Mouse (Mus musculus) embryonic facial prominence, embryonic 13.5 days (tissue): ENCODE results near the gene Defb25. TPM values are rescaled to one million over a fixed set of nuclear protein-coding genes. Genes with fewer than 3 reads are reported as not detected.

Experiments
- ATAC-seq: fragments of 200-750 bp; cut with Nextera tagmentation; 2 replicates; pipeline ENCODE4 v1.8.0; 2017; ENCODE audit warnings: low read depth; ENCODE audit not compliant: insufficient number of reproducible peaks, insufficient read depth, low FRiP score, low TSS enrichment
- H3K27ac ChIP-seq: fragments of 300-500 bp; sonication (generic); 2 replicates; pipeline ENCODE4 v1.5.1; 2015; ENCODE audit warnings: moderate library complexity, mild to moderate bottlenecking, inconsistent platforms
- H3K27me3 ChIP-seq: fragments of 300-500 bp; sonication (generic); 2 replicates; pipeline ENCODE4 v1.6.1; 2015; ENCODE audit warnings: mild to moderate bottlenecking, inconsistent platforms
- H3K36me3 ChIP-seq: fragments of 300-500 bp; sonication (generic); 2 replicates; pipeline ENCODE4 v1.6.1; 2015; ENCODE audit warnings: mild to moderate bottlenecking, inconsistent platforms
- H3K4me1 ChIP-seq: fragments of 300-500 bp; sonication (generic); 2 replicates; pipeline ENCODE4 v1.6.1; 2015; ENCODE audit warnings: inconsistent platforms
- H3K4me2 ChIP-seq: fragments of 300-500 bp; sonication (generic); 2 replicates; pipeline ENCODE4 v1.6.1; 2015; ENCODE audit warnings: moderate library complexity, mild to moderate bottlenecking, inconsistent platforms
- H3K4me3 ChIP-seq: fragments of 300-500 bp; sonication (generic); 2 replicates; pipeline ENCODE4 v1.5.1; 2015; ENCODE audit warnings: mild to moderate bottlenecking, inconsistent platforms
- H3K9ac ChIP-seq: fragments of 300-500 bp; sonication (generic); 2 replicates; pipeline ENCODE4 v1.6.1; 2015; ENCODE audit warnings: mild to moderate bottlenecking, inconsistent platforms
- H3K9me3 ChIP-seq: fragments of 300-500 bp; sonication (generic); 2 replicates; pipeline ENCODE4 v1.6.1; 2016; ENCODE audit warnings: inconsistent platforms
- WGBS: fragments of 180-500 bp; shearing (Covaris S2); methylation state at CpG from one replicate; pipeline ENCODE4 v1.1.7; 2015; ENCODE audit warnings: mixed read lengths; 5-methylcytosine and 5-hydroxymethylcytosine counted together
- polyA plus RNA-seq: library from polyadenylated mRNA; unstranded; fragments of >200 nt; fragmentation: Nextera tagmentation; extraction: Ambion mirVana; gene quantifications from 2 replicates; pipeline ENCODE4 v1.2.1, GENCODE M21; 2015

Defb25 gene
- polyA plus RNA-seq, 1 experiment from 2014 or later = not detected

DNA sequence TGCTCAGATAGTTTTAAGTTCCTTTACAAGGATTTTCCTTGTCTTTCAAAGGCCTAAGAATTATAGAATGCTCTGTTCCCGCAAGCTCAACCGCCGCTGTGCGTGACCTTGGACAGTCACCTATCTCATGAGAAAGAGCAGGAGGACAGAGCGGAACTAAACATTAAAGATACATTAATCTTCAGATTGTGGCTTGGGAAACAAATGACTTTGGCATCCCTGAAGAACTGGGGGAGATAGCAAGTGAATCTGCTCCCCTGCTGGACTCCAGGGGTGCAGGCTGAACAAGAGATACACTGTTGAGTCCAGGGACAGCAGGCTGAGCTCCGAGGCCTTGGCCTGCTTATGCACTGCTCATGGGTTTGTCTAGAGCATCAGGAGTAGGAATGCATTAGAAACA lies 22.8 kb downstream of the Defb25 start:
- H3K9me3 ChIP-seq = no peaks in the 10 kb centered on the region
- 83% methylated on average over 6 of the region's 6 CpGs for WGBS
- no peaks in the 10 kb centered on the region for H3K27me3 ChIP-seq
- H3K9ac ChIP-seq = no peak overlapping the region
- no peak overlapping the region for H3K4me2 ChIP-seq
- no peaks in the 10 kb centered on the region for H3K4me1 ChIP-seq
- no peak overlapping the region for H3K27ac ChIP-seq
- H3K4me3 ChIP-seq = no peak overlapping the region
- ATAC-seq = no peak
- H3K36me3 ChIP-seq = no peaks in the 10 kb centered on the region

DNA sequence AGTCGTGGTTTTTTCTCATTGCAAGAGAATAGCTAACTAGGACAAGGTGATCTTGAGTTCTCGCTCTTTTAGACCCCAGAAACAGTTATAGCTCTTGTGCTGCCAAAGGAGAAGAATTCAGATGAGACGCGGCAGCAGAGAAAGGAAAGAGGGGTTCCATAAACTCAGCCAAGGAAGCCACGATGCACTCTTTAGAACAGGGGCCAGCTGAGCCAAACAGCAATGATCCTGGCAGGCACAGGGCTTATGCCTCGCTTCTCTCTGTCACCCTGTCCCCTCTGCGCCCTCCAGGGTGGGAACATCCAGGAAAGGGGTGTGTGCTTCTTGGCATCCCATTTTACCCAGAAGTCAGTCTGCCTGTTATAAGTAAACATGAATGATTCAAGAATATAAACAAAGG lies 23.6 kb downstream of the Defb25 start, which contains the start of gene Defb45:
Defb45 (minus strand) TSS at position 101 of the 400 bp plus-strand sequence.
- ATAC-seq = no peak
- Histone ChIP-seq H3K27ac (no peak within 1 kb of the TSS), H3K4me2 (no peak within 1 kb of the TSS), H3K9ac (no peak within 1 kb of the TSS), H3K36me3 (no peaks in the 10 kb centered on the region), H3K9me3 (no peaks in the 10 kb centered on the region), H3K4me3 (no peak within 1 kb of the TSS), H3K4me1 (no peaks in the 10 kb centered on the region), H3K27me3 (no peaks in the 10 kb centered on the region)
- WGBS = 61% methylated on average over 7 of the region's 7 CpGs

DNA sequence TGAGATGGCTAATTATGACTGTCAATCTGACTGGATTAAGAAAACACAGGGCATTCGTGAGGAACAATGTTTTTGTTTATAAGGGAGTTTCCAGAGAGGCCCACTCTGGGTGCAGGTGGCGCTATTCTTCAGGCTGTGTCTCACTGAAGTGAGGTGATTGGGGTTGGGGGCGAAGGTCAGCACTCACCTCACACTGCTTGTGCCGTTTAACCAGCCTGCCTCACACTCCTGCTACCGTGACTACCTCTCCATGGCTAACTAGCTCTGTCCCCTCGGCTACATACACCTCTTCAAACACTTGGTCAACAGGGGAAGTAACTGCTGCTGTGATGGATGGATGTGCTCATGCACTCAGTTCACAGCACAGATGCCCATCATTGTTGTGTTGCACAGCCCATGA lies 33.8 kb downstream of the Defb25 start:
- H3K27me3 ChIP-seq = no peaks in the 10 kb centered on the region
- no peaks in the 10 kb centered on the region for H3K36me3 ChIP-seq
- no peak overlapping the region for H3K27ac ChIP-seq
- no peak overlapping the region for H3K9ac ChIP-seq
- H3K4me1 ChIP-seq = 0 out of 2 replicates have a peak, but pooled peaks cover 3% of the 10 kb centered on the region
- no peaks in the 10 kb centered on the region for H3K9me3 ChIP-seq
- no peak overlapping the region for H3K4me2 ChIP-seq
- no peak for ATAC-seq
- 30% methylated on average over 6 of the region's 6 CpGs for WGBS
- H3K4me3 ChIP-seq = no peak overlapping the region

DNA sequence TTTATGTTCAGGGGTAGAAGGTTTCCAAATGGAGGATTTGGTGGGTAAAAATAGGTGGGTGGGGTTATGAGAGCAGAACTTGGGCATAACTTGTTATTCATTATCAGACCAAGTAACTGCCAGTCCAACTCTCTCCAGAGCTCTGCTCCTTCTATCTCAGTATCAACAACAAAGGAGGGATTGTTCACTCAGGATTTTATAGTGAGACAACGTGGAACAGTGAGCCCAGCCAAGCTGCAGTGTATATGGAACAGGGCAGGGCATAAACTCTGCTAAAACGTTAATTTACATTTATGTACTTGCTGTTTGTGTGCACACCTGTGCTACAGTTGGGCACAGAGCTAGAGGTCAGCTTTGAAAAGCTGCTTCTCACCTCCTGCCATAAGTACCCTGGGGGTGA lies 34.4 kb downstream of the Defb25 start:
- no peak overlapping the region for H3K27ac ChIP-seq
- H3K36me3 ChIP-seq = no peaks in the 10 kb centered on the region
- 0 out of 2 replicates have a peak, but pooled peaks cover 3% of the 10 kb centered on the region for H3K4me1 ChIP-seq
- 15% methylated on average over 2 of the region's 2 CpGs for WGBS
- H3K4me2 ChIP-seq = no peak overlapping the region
- ATAC-seq = no peak
- H3K9me3 ChIP-seq = no peaks in the 10 kb centered on the region
- no peaks in the 10 kb centered on the region for H3K27me3 ChIP-seq
- H3K4me3 ChIP-seq = no peak overlapping the region
- H3K9ac ChIP-seq = no peak overlapping the region

DNA sequence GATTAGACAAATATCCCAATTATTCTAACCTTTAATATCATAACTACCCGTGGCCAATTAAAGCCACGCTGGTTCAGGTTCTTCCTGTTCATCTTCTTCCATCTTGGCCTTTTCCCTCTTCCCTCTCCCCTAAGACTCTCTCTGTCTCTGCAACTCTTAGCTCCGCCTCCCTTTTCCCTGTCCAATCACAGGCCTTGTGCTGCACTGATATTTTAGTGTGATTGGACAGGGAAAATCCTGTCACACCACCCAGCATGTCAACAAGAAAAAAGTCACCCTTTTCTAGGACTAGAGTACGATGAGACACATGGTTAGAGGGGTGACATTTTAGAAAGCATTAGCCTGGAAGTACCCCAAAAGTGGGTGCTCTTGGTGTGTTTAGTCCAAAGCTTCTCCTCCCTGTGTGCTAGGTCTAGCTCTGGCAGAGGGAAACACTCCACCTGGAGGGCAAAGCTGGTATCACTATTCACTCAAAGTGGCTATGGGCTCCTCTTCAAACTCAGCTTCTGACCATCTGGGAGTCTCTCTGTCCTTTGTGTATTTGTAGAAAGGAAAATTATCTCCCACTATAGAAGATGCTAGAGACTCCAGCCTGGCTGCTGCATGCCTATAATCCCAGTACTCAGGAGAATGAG lies 35.8 kb downstream of the Defb25 start:
- Histone ChIP-seq H3K9ac (no peak overlapping the region), H3K4me1 (0 out of 2 replicates have a peak, but pooled peaks cover 3% of the 10 kb centered on the region), H3K36me3 (no peaks in the 10 kb centered on the region), H3K4me3 (no peak overlapping the region), H3K4me2 (no peak overlapping the region), H3K27me3 (no peaks in the 10 kb centered on the region), H3K27ac (no peak overlapping the region), H3K9me3 (no peaks in the 10 kb centered on the region)
- WGBS = 76% methylated on average over 4 of the region's 4 CpGs
- no peak for ATAC-seq

DNA sequence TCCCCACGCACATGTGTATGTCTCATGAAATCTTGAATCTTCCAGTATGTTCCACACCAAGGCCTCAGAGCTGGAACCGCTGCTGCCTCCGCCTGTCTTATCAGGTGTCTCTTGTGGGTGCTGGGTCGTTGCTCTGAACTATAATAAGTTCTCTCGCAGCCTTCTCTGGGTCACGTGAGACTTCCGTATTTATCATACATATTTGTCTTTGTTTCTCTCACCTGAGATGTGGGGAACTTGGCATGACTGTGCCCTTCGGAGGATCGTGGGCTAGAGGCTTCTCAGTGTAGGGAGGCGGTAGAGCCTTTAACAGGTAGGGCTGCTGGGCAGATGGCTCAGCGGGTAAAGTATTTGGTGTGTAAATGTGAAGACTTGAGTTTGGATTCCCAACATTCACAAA lies 42.2 kb downstream of the Defb25 start:
- H3K27me3 ChIP-seq = no peaks in the 10 kb centered on the region
- H3K4me1 ChIP-seq = no peaks in the 10 kb centered on the region
- no peak overlapping the region for H3K27ac ChIP-seq
- no peak overlapping the region for H3K4me2 ChIP-seq
- no peaks in the 10 kb centered on the region for H3K9me3 ChIP-seq
- H3K4me3 ChIP-seq = no peak overlapping the region
- WGBS = 83% methylated on average over 11 of the region's 11 CpGs
- no peak overlapping the region for H3K9ac ChIP-seq
- no peaks in the 10 kb centered on the region for H3K36me3 ChIP-seq
- ATAC-seq = no peak

DNA sequence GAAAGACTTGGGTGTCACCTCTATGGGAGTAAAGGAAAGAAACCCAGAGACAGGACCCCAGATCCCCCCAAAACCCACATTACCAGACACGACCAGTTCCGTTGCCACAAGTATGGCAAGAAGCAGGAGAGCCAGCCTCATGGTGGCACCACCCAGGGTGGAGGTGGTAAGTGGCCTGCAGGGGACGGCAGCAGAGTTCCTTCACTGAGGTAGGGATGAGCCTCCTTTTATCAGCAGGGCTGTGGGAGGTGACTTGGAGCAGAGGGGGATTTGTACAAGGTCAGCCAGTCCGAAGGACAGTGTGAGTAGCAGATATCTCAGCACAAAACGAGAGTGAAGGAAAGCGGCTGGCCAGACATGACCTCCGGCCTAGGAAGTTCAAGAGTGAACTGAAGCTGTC lies 42.7 kb downstream of the Defb25 start, which contains the start of gene Defb19:
Defb19 (minus strand) TSS at position 206 of the 400 bp plus-strand sequence.
- Histone ChIP-seq H3K9ac (no peak within 1 kb of the TSS), H3K9me3 (no peaks in the 10 kb centered on the region), H3K4me3 (no peak within 1 kb of the TSS), H3K4me2 (no peak within 1 kb of the TSS), H3K27me3 (no peaks in the 10 kb centered on the region), H3K27ac (no peak within 1 kb of the TSS), H3K4me1 (no peaks in the 10 kb centered on the region), H3K36me3 (no peaks in the 10 kb centered on the region)
- ATAC-seq = no peak
- 70% methylated on average over 7 of the region's 7 CpGs for WGBS

DNA sequence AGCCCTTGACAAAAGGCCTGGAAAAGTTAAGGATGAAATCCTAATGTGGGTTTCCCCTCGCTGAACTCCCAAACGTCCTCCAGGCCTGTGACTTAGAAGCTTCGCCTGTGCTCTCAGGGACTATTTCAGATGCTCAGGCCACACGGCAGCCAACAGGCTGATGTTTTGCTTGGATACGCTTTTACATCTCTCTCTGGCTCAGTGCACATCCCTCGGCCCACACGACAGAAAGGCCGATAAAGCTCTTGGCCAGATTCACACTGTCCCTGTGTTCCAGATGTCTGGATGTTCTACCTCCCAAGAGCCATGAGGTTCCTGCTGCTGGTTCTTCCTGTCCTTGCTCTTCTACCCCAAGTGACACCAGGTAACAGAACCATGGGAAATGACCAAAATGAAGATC lies 49.4 kb downstream of the Defb25 start:
- Histone ChIP-seq H3K4me1 (no peaks in the 10 kb centered on the region), H3K4me3 (no peak overlapping the region), H3K9me3 (no peaks in the 10 kb centered on the region), H3K9ac (no peak overlapping the region), H3K4me2 (no peak overlapping the region), H3K27ac (no peak overlapping the region), H3K27me3 (no peaks in the 10 kb centered on the region), H3K36me3 (no peaks in the 10 kb centered on the region)
- ATAC-seq = no peak
- 85% methylated on average over 8 of the region's 8 CpGs for WGBS

Other genes starting within 250 kb of the Defb25 start
- gene Nrsn2, start 246.4 kb downstream of the Defb25 start, polyA plus RNA-seq = 2.1 and 2.3 TPM in 2 replicates
- gene Sox12, start 225.0 kb downstream of the Defb25 start, polyA plus RNA-seq = 13.1 and 13.2 TPM in 2 replicates
- gene Zcchc3, start 208.0 kb downstream of the Defb25 start, polyA plus RNA-seq = 44.1 and 47.8 TPM in 2 replicates
- 0.25 and 0.44 TPM in 2 replicates for gene 6820408C15Rik, start 207.5 kb downstream of the Defb25 start, polyA plus RNA-seq
- gene Defb23, start 158.4 kb downstream of the Defb25 start, polyA plus RNA-seq = not detected in 2 replicates
- gene Defb20, start 146.0 kb downstream of the Defb25 start, polyA plus RNA-seq = not detected in 2 replicates
- not detected in 2 replicates for gene Defb22, start 132.9 kb downstream of the Defb25 start, polyA plus RNA-seq
- not detected in 2 replicates for gene Defb26, start 111.4 kb downstream of the Defb25 start, polyA plus RNA-seq
- not detected in 2 replicates for gene Defb28, start 104.8 kb downstream of the Defb25 start, polyA plus RNA-seq
- gene Defb29, start 83.0 kb downstream of the Defb25 start, polyA plus RNA-seq = not detected in 2 replicates
- not detected in 2 replicates for gene Gm17416, start 53.7 kb downstream of the Defb25 start, polyA plus RNA-seq
- not detected in 2 replicates for gene Defb21, start 50.3 kb downstream of the Defb25 start, polyA plus RNA-seq
- gene Defb19, start 42.7 kb downstream of the Defb25 start, polyA plus RNA-seq = not detected in 2 replicates
- gene Defb45, start 23.7 kb downstream of the Defb25 start, polyA plus RNA-seq = not detected in 2 replicates
- not detected in 2 replicates for gene Defb36, start 18.7 kb downstream of the Defb25 start, polyA plus RNA-seq
- gene Rem1, start 3.9 kb upstream of the Defb25 start, polyA plus RNA-seq = 1.7 and 3.6 TPM in 2 replicates
- 123 and 125 TPM in 2 replicates for gene H13, start 46.4 kb upstream of the Defb25 start, polyA plus RNA-seq
- 37.3 and 40.7 TPM in 2 replicates for gene Mcts2, start 64.0 kb upstream of the Defb25 start, polyA plus RNA-seq
- gene Id1, start 113.2 kb upstream of the Defb25 start, polyA plus RNA-seq = 179 and 189 TPM in 2 replicates
- 29.3 and 29.8 TPM in 2 replicates for gene Cox4i2, start 131.1 kb upstream of the Defb25 start, polyA plus RNA-seq
- 100 and 102 TPM in 2 replicates for gene Bcl2l1, start 208.7 kb upstream of the Defb25 start, polyA plus RNA-seq
- 86.4 and 86.6 TPM in 2 replicates for gene Tpx2, start 224.9 kb upstream of the Defb25 start, polyA plus RNA-seq